Mouse (Mus musculus) layer of hippocampus, adult 2 months (tissue): Measurements from ENCODE around the gene Ikbip. TPM values are rescaled to one million over a fixed set of nuclear protein-coding genes. Genes with fewer than 3 reads are reported as not detected.

Experiments
- DNase-seq, 2 experiments: peaks; one replicate each; pipeline ENCODE4 v3.0.0; 2022; ENCODE audit warnings: low spot score in 2 of 2
- H3K27ac ChIP-seq: fragments of 200-600 bp; 2 replicates; pipeline ENCODE4 v1.8.1; 2022
- H3K4me3 ChIP-seq: fragments of 200-600 bp; 2 replicates; pipeline ENCODE4 v1.8.1; 2022; ENCODE audit warnings: mild to moderate bottlenecking
- CTCF ChIP-seq: fragments of 200-600 bp; conservative IDR thresholded peaks from 2 replicates; pipeline ENCODE4 v1.8.1; 2022; ENCODE audit warnings: antibody characterized with exemption, mild to moderate bottlenecking, moderate library complexity
- long read RNA-seq, 2 experiments: library from polyadenylated mRNA; stranded (forward); transcript quantifications; one replicate each; pipeline ENCODE4 v2.0.0; 2021; ENCODE audit warnings: borderline mapping rate in 2 of 2
- total RNA-seq, 2 experiments: library from RNA; stranded (reverse); gene quantifications; 2 replicates each; pipeline ENCODE4 v1.2.3; 2021

Gene Ikbip
- total RNA-seq: 10 to 100 TPM; 16.3 to 17.2 TPM
- long read RNA-seq, experiment 1, partial matches to known transcripts: 0 of 2 reads
- long read RNA-seq, experiment 1, other reads (novel, unspliced or antisense): 1 of 2 reads
- long read RNA-seq, experiment 2, partial matches to known transcripts: 0 of 8 reads
- long read RNA-seq, experiment 2, other reads (novel, unspliced or antisense): 3 of 8 reads

- H3K27ac ChIP-seq: peak within 1 kb of the TSS; percentile 86
- DNase-seq: peak; percentile 99 to 100
- TF ChIP-seq CTCF: no peak
These were observed at the start of gene Ikbip, which contains the start of gene Apaf1 for GRCm38 (mm10) chr10:91082550-91083392. Gene Ikbip (plus strand): TSS chr10:91082940. Gene Apaf1 (minus strand): TSS chr10:91082770.

GRCm38 (mm10) chr10:91033942-91034341 is 48.8 kb upstream of the Ikbip start:
- TF ChIP-seq CTCF: peak; percentile 95
- Histone ChIP-seq H3K4me3 (no peak overlapping the region), H3K27ac (no peak overlapping the region)
- peak; percentile 53 to 71 for DNase-seq

More at GRCm38 (mm10) chr10:91082550-91083392, at the start of gene Ikbip, which contains the start of gene Apaf1:
- peak within 1 kb of the TSS; percentile 95 for H3K4me3 ChIP-seq

GRCm38 (mm10) chr10:91049696-91050095 is 33.0 kb upstream of the Ikbip start:
- no peak for DNase-seq
- peak overlapping the region; percentile 36 for H3K27ac ChIP-seq
- H3K4me3 ChIP-seq: no peak overlapping the region
- TF ChIP-seq CTCF: no peak

GRCm38 (mm10) chr10:91051156-91051555 is 31.6 kb upstream of the Ikbip start:
- no peak overlapping the region for H3K27ac ChIP-seq
- no peak overlapping the region for H3K4me3 ChIP-seq
- no peak for DNase-seq
- no peak for TF ChIP-seq CTCF

- H3K27ac ChIP-seq: no peak overlapping the region
- no peak overlapping the region for H3K4me3 ChIP-seq
- no peak for DNase-seq
- no peak for TF ChIP-seq CTCF
These were observed 30.0 kb upstream of the Ikbip start for GRCm38 (mm10) chr10:91052734-91053133.

GRCm38 (mm10) chr10:91060742-91061141 is 22.0 kb upstream of the Ikbip start:
- no peak overlapping the region for H3K27ac ChIP-seq
- H3K4me3 ChIP-seq: no peak overlapping the region
- TF ChIP-seq CTCF: peak; percentile 75
- DNase-seq: no peak

- no peak for DNase-seq
- TF ChIP-seq CTCF: no peak
- no peak overlapping the region for H3K27ac ChIP-seq
- H3K4me3 ChIP-seq: no peak overlapping the region
These were observed 20.4 kb upstream of the Ikbip start for GRCm38 (mm10) chr10:91062355-91062754.

- Histone ChIP-seq H3K4me3 (no peak overlapping the region), H3K27ac (no peak overlapping the region)
- peak; percentile 66 for TF ChIP-seq CTCF
- no peak for DNase-seq
These were observed 11.0 kb upstream of the Ikbip start for GRCm38 (mm10) chr10:91071768-91072167.

GRCm38 (mm10) chr10:91073345-91073744 is 9.4 kb upstream of the Ikbip start:
- Histone ChIP-seq H3K27ac (no peak overlapping the region), H3K4me3 (no peak overlapping the region)
- no peak for DNase-seq
- TF ChIP-seq CTCF: no peak

GRCm38 (mm10) chr10:91076667-91077066 is 6.1 kb upstream of the Ikbip start:
- Histone ChIP-seq H3K4me3 (no peak overlapping the region), H3K27ac (no peak overlapping the region)
- no peak for DNase-seq
- TF ChIP-seq CTCF: no peak

- no peak for TF ChIP-seq CTCF
These were observed 2.2 kb upstream of the Ikbip start for GRCm38 (mm10) chr10:91080540-91080939.

GRCm38 (mm10) chr10:91081959-91082507 is 707 bp upstream of the Ikbip start:
- Histone ChIP-seq H3K27ac (peak overlapping the region; percentile 79), H3K4me3 (peak overlapping the region; percentile 95)
- no peak for DNase-seq
- no peak for TF ChIP-seq CTCF

More at GRCm38 (mm10) chr10:91080540-91080939, 2.2 kb upstream of the Ikbip start:
- no peak overlapping the region for H3K4me3 ChIP-seq
- H3K27ac ChIP-seq: no peak overlapping the region
- no peak for DNase-seq

- TF ChIP-seq CTCF: no peak
- H3K27ac ChIP-seq: peak overlapping the region; percentile 86
- peak overlapping the region; percentile 95 for H3K4me3 ChIP-seq
- no peak for DNase-seq
These were observed 720 bp downstream of the Ikbip start for GRCm38 (mm10) chr10:91083393-91083927.
